Mouse (Mus musculus): ENCODE results near the gene Fhl2. TPM values are rescaled to one million over a fixed set of nuclear protein-coding genes. Genes with fewer than 3 reads are reported as not detected.
"Not testable (repeated sequence)": the region's sequence is repeated elsewhere in the genome, so short reads cannot be mapped to it uniquely, and the experiment has no call there.

The Fhl2 gene
- total RNA-seq, 4 experiments from 2014 or later: 51.8 to 54.6 (median 52.9) TPM

- DNase-seq (ENCODE audit: low spot score in 2 of 2): no peak
Measured at GRCm38 (mm10) chr1:43192471-43192870, 4.3 kb downstream of the Fhl2 start.

- DNase-seq (ENCODE audit: low spot score in 2 of 2): no peak
Measured at GRCm38 (mm10) chr1:43191078-43191477, 5.7 kb downstream of the Fhl2 start.

DNA sequence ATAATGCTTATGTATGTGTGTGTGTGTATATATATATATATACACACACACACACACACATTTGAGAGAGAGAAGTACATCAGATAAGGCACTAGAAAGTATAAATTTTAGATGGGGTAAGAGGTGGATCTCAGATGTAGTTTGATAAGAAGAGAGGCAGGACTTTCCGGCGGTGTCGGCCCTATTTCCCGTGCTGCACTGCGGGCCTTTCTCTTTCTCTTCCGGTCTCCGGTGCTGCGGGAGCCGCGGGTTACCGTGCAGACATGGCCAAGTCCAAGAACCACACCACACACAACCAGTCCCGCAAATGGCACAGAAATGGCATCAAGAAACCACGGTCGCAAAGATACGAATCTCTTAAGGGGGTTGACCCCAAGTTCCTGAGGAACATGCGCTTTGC lies 7.9 kb downstream of the Fhl2 start:
- not testable (repeated sequence) for DNase-seq (ENCODE audit: low spot score in 2 of 2)

GRCm38 (mm10) chr1:43186334-43186733 lies 10.4 kb downstream of the Fhl2 start:
- no peak for DNase-seq (ENCODE audit: low spot score in 2 of 2)

- DNase-seq (ENCODE audit: low spot score in 2 of 2): no peak
Measured at GRCm38 (mm10) chr1:43180912-43181311, 15.9 kb downstream of the Fhl2 start.

DNA sequence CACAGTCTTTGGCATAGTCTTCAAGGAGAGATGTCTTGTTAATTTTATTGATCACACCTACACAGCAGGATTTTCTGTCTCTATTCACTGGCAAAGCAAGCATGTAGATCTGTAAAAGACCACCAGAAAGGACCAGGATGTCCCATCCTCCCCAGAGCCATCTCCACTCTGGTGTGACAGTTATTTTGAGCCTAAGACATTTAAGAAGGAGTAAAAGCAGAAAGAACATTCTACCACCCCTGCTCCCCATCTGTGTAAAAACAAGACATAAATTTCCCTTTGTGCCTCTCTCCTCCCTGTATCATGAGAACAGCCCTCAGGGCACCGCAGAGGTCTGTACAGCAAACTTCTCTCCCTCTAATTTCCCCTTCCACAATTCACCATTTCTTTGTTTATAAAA lies 18.0 kb downstream of the Fhl2 start:
- peak in 1 of 2 experiments; percentile 45 for DNase-seq (ENCODE audit: low spot score in 2 of 2)

- DNase-seq (ENCODE audit: low spot score in 2 of 2): peak in 1 of 2 experiments; percentile 48
Measured at GRCm38 (mm10) chr1:43178378-43178777, 18.4 kb downstream of the Fhl2 start.

DNA sequence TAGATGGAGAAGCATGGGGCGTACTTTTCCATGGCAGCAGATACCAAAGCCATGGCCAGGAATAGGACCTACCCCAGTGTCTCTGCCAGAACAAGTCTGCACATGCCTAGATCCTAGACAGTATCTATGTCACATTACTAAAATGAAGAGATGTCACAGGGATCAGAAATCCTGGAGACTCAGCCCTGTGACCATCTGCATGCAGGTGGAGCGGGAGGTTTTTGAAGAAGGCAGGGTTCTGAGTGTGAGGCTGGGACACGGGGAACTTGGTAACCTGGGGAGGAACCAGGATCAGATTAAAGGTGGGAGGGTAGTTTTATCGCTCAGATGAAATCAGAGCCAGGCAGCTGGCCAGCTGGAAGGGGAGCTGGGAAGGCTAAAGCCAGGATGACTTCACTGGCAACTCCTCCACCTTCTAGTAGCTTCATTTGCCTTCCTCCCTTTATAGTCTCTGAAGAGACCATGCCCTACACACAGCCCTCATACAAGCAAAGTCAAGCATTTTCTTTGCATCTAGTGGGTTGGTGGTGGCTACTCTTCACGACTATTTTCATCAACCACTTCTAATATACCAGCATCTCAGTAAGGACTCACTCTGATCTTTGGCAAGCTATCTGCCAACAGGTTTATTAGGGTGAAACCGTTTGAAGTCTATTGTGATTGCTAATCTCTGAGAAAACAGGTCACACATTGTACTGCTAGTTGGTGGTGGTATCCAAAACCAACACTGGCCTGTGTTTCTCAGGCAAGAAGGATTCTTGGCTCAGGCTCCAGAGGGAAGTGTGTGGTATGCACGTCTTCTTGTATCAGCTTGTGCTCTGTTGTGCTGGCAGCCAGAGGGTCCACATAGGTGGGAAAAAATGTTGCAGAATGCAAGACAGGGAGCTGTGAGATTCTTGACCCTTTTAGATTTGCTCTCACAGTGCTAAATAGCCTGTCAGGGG lies 23.2 kb downstream of the Fhl2 start:
- no peak for DNase-seq (ENCODE audit: low spot score in 2 of 2)

- DNase-seq (ENCODE audit: low spot score in 2 of 2): no peak
Measured at GRCm38 (mm10) chr1:43171816-43172215, 25.0 kb downstream of the Fhl2 start.

DNA sequence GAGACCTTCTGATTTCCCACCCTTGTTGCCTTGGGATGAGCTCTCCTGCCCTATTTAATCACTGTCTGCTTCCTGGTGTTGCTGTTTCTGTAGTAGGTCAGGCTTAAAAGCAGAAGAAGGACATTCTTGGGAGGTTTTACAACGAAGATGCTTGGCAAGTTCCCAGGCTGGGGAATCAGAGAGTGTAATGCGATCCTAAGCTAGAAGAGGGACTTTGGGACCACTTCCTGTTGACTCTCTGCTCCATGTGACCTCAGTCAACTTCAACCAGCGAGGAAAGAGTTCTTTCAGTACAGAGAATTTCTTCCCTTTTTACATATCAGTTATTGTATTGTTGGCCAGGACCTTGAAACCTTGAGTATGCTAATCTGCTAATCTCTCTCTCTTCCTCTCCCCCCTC lies 25.7 kb downstream of the Fhl2 start:
- DNase-seq (ENCODE audit: low spot score in 2 of 2): no peak

- DNase-seq (ENCODE audit: low spot score in 2 of 2): no peak
Measured at GRCm38 (mm10) chr1:43169661-43170060, 27.1 kb downstream of the Fhl2 start.

- no peak for DNase-seq (ENCODE audit: low spot score in 2 of 2)
Measured at GRCm38 (mm10) chr1:43169227-43169626, 27.6 kb downstream of the Fhl2 start.

DNA sequence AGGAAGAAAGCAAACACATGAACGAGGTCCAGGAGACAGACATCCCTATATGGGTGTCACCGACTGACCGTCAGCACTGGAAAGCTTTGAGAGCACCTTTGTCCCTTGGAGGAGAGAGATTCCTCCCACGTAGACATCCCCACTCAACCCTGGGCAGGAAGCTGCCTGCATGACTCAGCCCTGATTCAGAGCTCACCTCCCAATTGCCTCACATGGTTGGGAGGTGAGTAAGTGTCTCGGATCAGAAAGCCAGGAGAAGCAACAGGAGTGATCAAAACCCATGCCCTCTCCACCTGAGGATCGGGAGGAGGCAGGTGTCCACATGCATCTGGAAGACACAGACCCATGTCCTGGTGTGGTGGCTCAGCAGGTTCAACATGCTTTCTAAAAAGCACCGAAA lies 28.2 kb downstream of the Fhl2 start:
- peak in 1 of 2 experiments; percentile 36 for DNase-seq (ENCODE audit: low spot score in 2 of 2)

GRCm38 (mm10) chr1:43168026-43168425 lies 28.8 kb downstream of the Fhl2 start:
- no peak for DNase-seq (ENCODE audit: low spot score in 2 of 2)

- DNase-seq (ENCODE audit: low spot score in 2 of 2): no peak
Measured at GRCm38 (mm10) chr1:43164582-43164981, 32.2 kb downstream of the Fhl2 start.

GRCm38 (mm10) chr1:43163467-43164418 lies 33.0 kb downstream of the Fhl2 start:
- DNase-seq (ENCODE audit: low spot score in 2 of 2): peak; percentile 57 to 74

DNA sequence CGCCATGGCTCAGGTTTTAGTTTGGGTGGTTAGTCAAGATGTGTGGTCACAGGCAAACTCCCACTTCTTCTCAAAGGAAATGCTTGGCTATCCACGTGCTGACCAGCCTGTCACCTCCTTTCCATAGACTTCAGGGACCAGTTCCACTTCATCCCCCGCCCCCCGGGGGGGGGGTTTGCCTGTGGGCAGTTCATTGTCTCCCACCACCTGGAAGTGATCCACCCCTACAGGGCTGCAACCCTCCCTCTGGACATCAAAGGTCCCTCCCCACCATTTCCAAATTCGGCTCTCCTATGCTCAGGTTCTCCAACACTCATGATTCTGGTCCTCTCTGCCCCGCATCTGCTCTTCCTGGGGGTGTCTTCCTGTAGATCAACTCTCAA lies 33.7 kb downstream of the Fhl2 start:
- no peak for DNase-seq (ENCODE audit: low spot score in 2 of 2)

GRCm38 (mm10) chr1:43162394-43162793 lies 34.4 kb downstream of the Fhl2 start:
- DNase-seq (ENCODE audit: low spot score in 2 of 2): no peak

GRCm38 (mm10) chr1:43159429-43159828 lies 37.4 kb downstream of the Fhl2 start:
- no peak for DNase-seq (ENCODE audit: low spot score in 2 of 2)

DNA sequence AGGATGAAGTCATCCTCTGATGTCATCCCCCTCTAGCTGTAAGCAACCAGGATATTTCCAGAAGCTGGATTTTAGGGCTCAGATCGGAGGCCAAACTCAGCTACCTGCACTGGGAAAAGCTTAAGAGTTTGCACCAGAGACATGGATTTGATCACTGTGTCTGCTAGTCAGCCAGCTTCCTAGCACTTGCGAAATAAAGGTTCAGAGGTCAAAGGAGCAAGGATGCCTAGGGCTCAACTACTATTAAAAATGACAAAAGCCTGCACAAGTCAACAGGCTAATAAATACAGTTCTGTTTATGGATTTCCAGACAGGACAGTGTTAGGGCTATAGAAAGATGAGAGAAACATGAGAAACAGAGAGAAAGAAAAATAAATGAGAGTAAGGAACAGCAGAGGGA lies 38.9 kb downstream of the Fhl2 start:
- no peak for DNase-seq (ENCODE audit: low spot score in 2 of 2)

DNA sequence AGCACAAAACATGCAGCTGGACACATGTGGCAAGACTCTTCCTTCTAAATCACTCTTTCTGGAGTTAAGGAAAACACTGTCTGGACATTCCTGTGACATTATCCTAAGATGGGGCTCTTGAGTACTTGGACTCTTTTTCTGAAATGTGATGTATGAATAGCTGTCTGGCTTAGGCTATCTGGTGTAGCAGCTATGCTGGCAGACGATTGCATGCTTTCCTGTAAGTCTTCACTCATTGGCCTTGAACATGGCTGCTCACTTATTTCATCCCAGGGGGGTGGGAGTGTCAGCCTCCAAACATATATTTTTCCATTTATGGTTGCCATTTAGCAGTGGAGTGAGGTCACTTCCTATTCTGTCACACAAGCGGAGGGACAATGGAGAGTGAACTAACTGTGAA lies 42.3 kb downstream of the Fhl2 start:
- DNase-seq (ENCODE audit: low spot score in 2 of 2): no peak

GRCm38 (mm10) chr1:43153538-43153937 lies 43.2 kb downstream of the Fhl2 start:
- no peak for DNase-seq (ENCODE audit: low spot score in 2 of 2)
